Mouse (Mus musculus) mesoderm, embryonic 11.5 days (tissue): ENCODE data around the gene Pdia5.

ENCODE experiments used
- DNase-seq: peaks from one replicate; pipeline ENCODE4 v3.0.0-alpha.2; 2012; ENCODE audit warnings: low read depth, low spot score

Gene Pdia5

GRCm38 (mm10) chr16:35484526-35485233 is 6.0 kb downstream of the Pdia5 start:
- no peak for DNase-seq

- peak; percentile 55 for DNase-seq
Observed at GRCm38 (mm10) chr16:35484105-35484504, 6.6 kb downstream of the Pdia5 start.

- DNase-seq = no peak
Observed at GRCm38 (mm10) chr16:35479301-35479700, 11.4 kb downstream of the Pdia5 start.

GRCm38 (mm10) chr16:35477273-35477672 is 13.4 kb downstream of the Pdia5 start:
- DNase-seq = no peak

- no peak for DNase-seq
Observed at GRCm38 (mm10) chr16:35472569-35473275, 18.0 kb downstream of the Pdia5 start.

GRCm38 (mm10) chr16:35471841-35472568 is 18.7 kb downstream of the Pdia5 start:
- DNase-seq = no peak

GRCm38 (mm10) chr16:35470983-35471382 is 19.7 kb downstream of the Pdia5 start:
- DNase-seq = no peak

- DNase-seq = no peak
Observed at GRCm38 (mm10) chr16:35470096-35470495, 20.6 kb downstream of the Pdia5 start.

- DNase-seq = no peak
Observed at GRCm38 (mm10) chr16:35469016-35469415, 21.7 kb downstream of the Pdia5 start.

GRCm38 (mm10) chr16:35467044-35467443 is 23.6 kb downstream of the Pdia5 start:
- DNase-seq = no peak

GRCm38 (mm10) chr16:35465808-35466351 is 24.8 kb downstream of the Pdia5 start:
- DNase-seq = no peak

- no peak for DNase-seq
Observed at GRCm38 (mm10) chr16:35464686-35465308, 25.9 kb downstream of the Pdia5 start.

GRCm38 (mm10) chr16:35463708-35464107 is 27.0 kb downstream of the Pdia5 start:
- DNase-seq = no peak

- no peak for DNase-seq
Observed at GRCm38 (mm10) chr16:35462955-35463354, 27.7 kb downstream of the Pdia5 start.

GRCm38 (mm10) chr16:35459584-35459983 is 31.1 kb downstream of the Pdia5 start:
- no peak for DNase-seq

GRCm38 (mm10) chr16:35458297-35458696 is 32.4 kb downstream of the Pdia5 start:
- no peak for DNase-seq

- DNase-seq = no peak
Observed at GRCm38 (mm10) chr16:35457488-35457887, 33.2 kb downstream of the Pdia5 start.

GRCm38 (mm10) chr16:35457011-35457419 is 33.7 kb downstream of the Pdia5 start:
- DNase-seq = no peak

- no peak for DNase-seq
Observed at GRCm38 (mm10) chr16:35456305-35456704, 34.4 kb downstream of the Pdia5 start.

GRCm38 (mm10) chr16:35455822-35456221 is 34.9 kb downstream of the Pdia5 start:
- no peak for DNase-seq

GRCm38 (mm10) chr16:35450018-35450630 is 40.5 kb downstream of the Pdia5 start:
- DNase-seq = no peak
